Mouse (Mus musculus) kidney, embryonic 16.5 days (tissue): ENCODE results near the gene Ppp2r2c. TPM values are rescaled to one million over a fixed set of nuclear protein-coding genes. Genes with fewer than 3 reads are reported as not detected.

Source experiments
- ATAC-seq: fragments of 200-750 bp; cut with Nextera tagmentation; 2 replicates; pipeline ENCODE4 v1.8.0; 2017; ENCODE audit warnings: moderate TSS enrichment; ENCODE audit not compliant: low FRiP score, low TSS enrichment
- H3K27ac ChIP-seq: fragments of 300-500 bp; sonication (generic); 2 replicates; pipeline ENCODE4 v1.5.1; 2014; ENCODE audit warnings: low read length
- H3K27me3 ChIP-seq: fragments of 300-500 bp; sonication (generic); 2 replicates; pipeline ENCODE4 v1.6.1; 2014; ENCODE audit warnings: low read length, control low read depth, mixed read lengths; ENCODE audit not compliant: insufficient read depth
- H3K36me3 ChIP-seq: fragments of 300-500 bp; sonication (generic); 2 replicates; pipeline ENCODE4 v1.6.1; 2014; ENCODE audit warnings: low read length, control low read depth, mixed read lengths; ENCODE audit not compliant: insufficient read depth
- H3K4me1 ChIP-seq: fragments of 300-500 bp; sonication (generic); 2 replicates; pipeline ENCODE4 v1.6.1; 2014; ENCODE audit warnings: low read length, control low read depth, mixed read lengths; ENCODE audit not compliant: insufficient read depth
- H3K4me2 ChIP-seq: fragments of 300-500 bp; sonication (generic); replicated peaks from 2 replicates; pipeline ENCODE4 v1.6.1; 2014; ENCODE audit warnings: low read depth, low read length
- H3K4me3 ChIP-seq: fragments of 300-500 bp; sonication (generic); 2 replicates; pipeline ENCODE4 v1.5.1; 2014; ENCODE audit warnings: mild to moderate bottlenecking, low read length
- H3K9ac ChIP-seq: fragments of 300-500 bp; sonication (generic); replicated peaks from 2 replicates; pipeline ENCODE4 v1.6.1; 2014; ENCODE audit warnings: low read length
- H3K9me3 ChIP-seq: fragments of 300-500 bp; sonication (generic); 2 replicates; pipeline ENCODE4 v1.6.1; 2016; ENCODE audit warnings: low read length, control low read depth
- WGBS: fragments of 180-500 bp; shearing (Covaris S2); extraction: QIAGEN DNeasy Blood & Tissue Kit; methylation state at CpG from one replicate; pipeline ENCODE4 v1.1.7; 2014; 5-methylcytosine and 5-hydroxymethylcytosine counted together
- polyA plus RNA-seq: library from polyadenylated mRNA; unstranded; fragments of >200 nt; fragmentation: Nextera tagmentation; extraction: Ambion mirVana; gene quantifications from 2 replicates; pipeline ENCODE4 v1.2.1, GENCODE M21; 2015

The Ppp2r2c gene
- polyA plus RNA-seq, 1 experiment from 2014 or later: not detected

DNA sequence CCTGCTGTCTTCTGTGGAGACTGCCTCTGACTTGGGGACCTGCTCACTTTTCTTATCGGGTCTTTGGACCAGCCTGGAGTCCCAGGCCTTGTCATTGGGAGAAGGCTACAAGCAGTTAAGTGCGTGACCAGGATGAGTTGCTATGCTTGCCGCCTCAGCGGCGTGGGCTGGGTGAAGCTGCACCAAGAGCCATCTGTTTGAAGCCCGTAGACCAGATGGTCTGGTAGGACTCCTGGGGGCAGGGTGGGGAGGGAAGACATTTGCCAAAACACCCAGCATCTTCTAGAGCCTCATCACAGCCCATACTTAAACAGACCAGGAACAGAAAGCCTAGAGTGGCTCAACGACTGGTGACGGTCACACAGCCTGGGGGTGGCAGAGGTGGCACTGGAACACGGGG lies 24.9 kb downstream of the Ppp2r2c start:
- H3K9me3 ChIP-seq: no peaks in the 10 kb centered on the region
- H3K9ac ChIP-seq: no peak overlapping the region
- H3K4me3 ChIP-seq: no peak overlapping the region
- H3K36me3 ChIP-seq: no peaks in the 10 kb centered on the region
- ATAC-seq: no peak
- no peaks in the 10 kb centered on the region; the same call in 1 of the 2 replicates for H3K4me1 ChIP-seq
- H3K4me2 ChIP-seq: no peak overlapping the region
- no peaks in the 10 kb centered on the region for H3K27me3 ChIP-seq
- H3K27ac ChIP-seq: no peak overlapping the region
- WGBS: 74% methylated on average over 9 of the region's 9 CpGs

DNA sequence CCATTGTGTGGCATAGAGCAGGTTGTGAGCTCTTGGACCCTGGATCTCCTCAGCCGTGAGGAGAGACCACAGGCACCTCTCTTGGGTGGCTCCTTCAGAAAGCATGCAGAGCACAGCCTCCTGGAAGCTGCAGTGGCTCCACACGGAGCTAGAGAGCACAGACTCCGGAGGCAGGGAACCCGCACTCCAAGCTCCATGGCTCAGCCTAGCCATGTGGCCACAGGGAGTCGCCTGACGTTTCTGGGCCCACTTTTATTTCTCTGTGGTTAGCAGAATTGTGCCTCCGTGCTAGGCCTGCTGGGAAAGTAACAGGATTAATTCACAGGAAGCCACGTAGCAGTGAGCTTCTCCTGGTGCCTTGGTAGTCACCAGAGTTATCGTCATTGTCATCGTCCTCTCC lies 25.8 kb downstream of the Ppp2r2c start:
- Histone ChIP-seq H3K4me2 (no peak overlapping the region), H3K27me3 (no peaks in the 10 kb centered on the region), H3K36me3 (no peaks in the 10 kb centered on the region), H3K4me3 (no peak overlapping the region), H3K9ac (no peak overlapping the region), H3K9me3 (no peaks in the 10 kb centered on the region), H3K4me1 (no peaks in the 10 kb centered on the region), H3K27ac (no peak overlapping the region)
- WGBS: 67% methylated on average over 10 of the region's 10 CpGs
- ATAC-seq: no peak

DNA sequence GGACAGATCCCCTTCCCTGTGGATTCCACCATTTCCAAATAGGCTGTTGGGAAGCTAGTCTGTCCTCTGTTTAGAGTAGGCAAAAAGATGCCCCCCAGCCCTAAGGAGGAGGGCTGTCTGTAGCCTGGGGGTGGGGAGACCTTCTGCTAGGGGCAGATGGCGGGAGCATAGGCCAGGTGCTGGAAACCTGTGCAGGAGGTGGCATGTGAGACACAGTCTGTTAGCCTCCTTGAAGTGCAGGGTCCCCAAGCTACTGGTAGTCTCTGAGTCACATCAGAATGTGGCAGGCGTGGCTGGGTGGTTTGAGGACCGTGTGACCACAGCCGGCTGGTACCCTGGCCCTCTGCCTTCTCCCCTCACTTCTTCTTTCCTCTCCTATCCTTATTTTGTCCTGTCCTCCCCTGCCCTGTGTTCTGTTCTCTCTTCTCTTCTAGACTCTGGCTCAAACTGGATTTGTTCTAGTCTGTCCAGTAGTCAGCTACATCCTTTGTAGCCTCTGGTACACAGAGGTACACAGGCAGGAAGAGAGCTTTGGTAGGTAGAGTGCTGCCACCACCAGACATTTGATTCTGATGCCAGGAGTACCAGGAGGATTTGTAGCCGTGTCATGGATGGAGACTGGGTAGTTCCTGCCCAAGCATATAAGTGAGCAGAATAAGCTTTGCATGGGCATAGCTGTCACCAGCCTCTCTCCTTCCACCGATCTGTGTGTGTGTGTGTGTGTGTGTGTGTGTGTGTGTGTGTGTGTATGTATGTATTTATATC lies 26.5 kb downstream of the Ppp2r2c start:
- H3K36me3 ChIP-seq: no peaks in the 10 kb centered on the region
- no peaks in the 10 kb centered on the region for H3K4me1 ChIP-seq
- H3K4me3 ChIP-seq: no peak overlapping the region
- H3K27ac ChIP-seq: no peak overlapping the region
- no peak overlapping the region for H3K4me2 ChIP-seq
- no peaks in the 10 kb centered on the region for H3K9me3 ChIP-seq
- 81% methylated on average over 6 of the region's 6 CpGs for WGBS
- H3K9ac ChIP-seq: no peak overlapping the region
- H3K27me3 ChIP-seq: no peaks in the 10 kb centered on the region
- no peak for ATAC-seq

DNA sequence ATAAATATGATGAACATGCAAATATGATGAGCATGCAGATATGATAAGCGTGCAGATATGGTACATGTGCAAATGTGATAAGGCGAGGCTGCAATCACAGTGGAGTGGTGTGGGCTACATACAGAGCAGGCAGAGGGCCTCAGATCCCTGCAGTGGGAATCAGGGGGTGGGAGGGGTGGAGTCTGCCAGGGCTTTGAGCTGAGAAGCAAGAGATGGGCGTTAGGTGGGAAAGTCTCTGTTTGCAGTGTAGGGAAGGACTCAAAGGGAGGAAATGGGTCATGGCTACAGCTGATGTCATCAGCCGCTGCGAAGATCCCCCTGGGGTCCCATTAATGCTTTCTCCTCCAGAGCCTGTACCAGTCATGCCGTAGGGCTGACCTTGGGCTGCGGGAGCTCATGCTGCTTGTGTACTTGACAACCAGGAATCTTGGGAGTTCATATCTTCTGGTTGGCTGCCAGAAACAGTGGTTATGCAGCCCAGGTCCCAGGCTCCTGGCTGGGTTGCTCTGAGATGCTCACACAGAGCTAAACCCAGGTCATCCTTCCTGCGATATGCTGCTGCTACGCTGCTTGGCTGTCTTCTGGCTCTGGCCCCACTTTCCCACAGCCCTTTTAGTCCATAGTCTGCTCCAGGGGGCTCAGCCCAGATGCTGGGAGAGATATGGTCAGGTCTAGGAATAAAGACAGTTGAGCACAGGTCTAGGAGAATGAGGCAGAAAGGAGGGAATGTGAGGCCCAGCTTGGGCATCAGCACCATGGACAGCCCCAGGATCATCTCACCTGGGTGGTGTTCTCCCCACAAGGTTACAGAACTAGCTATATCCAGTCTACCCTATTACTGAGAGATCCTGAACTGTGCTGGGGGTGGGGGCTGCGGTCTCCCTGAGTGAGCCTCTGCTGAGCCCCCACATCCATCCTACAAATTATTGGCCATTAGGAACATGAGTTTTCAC lies 27.6 kb downstream of the Ppp2r2c start:
- H3K4me3 ChIP-seq: no peak overlapping the region
- no peak overlapping the region for H3K4me2 ChIP-seq
- H3K27ac ChIP-seq: no peak overlapping the region
- no peak overlapping the region for H3K9ac ChIP-seq
- no peaks in the 10 kb centered on the region for H3K9me3 ChIP-seq
- no peaks in the 10 kb centered on the region for H3K4me1 ChIP-seq
- no peaks in the 10 kb centered on the region for H3K36me3 ChIP-seq
- 78% methylated on average over 10 of the region's 10 CpGs for WGBS
- no peak for ATAC-seq
- no peaks in the 10 kb centered on the region for H3K27me3 ChIP-seq

DNA sequence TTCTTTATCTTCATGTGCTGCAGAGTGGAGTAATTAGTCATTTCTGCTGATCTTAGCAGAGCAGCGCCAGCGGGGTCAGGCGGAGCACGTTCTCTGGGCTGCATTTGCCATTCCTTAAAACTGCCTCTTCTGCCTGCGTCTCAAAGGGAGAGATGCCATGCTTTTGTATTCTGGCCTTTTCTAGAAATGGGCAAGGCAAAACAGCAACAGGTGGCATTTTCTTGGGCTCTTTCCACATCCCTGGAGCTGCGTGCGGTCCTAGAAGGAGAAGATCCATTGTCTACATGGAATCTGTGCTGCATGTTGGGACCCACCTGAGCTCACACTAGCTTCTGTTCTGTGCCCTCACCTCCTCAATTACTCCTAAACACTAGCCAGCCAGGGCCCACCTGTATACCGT lies 29.7 kb downstream of the Ppp2r2c start:
- Histone ChIP-seq H3K4me1 (no peaks in the 10 kb centered on the region), H3K36me3 (no peaks in the 10 kb centered on the region), H3K9me3 (no peaks in the 10 kb centered on the region), H3K9ac (no peak overlapping the region), H3K27ac (no peak overlapping the region), H3K27me3 (no peaks in the 10 kb centered on the region), H3K4me2 (no peak overlapping the region), H3K4me3 (no peak overlapping the region)
- 81% methylated on average over 8 of the region's 8 CpGs for WGBS
- no peak for ATAC-seq

DNA sequence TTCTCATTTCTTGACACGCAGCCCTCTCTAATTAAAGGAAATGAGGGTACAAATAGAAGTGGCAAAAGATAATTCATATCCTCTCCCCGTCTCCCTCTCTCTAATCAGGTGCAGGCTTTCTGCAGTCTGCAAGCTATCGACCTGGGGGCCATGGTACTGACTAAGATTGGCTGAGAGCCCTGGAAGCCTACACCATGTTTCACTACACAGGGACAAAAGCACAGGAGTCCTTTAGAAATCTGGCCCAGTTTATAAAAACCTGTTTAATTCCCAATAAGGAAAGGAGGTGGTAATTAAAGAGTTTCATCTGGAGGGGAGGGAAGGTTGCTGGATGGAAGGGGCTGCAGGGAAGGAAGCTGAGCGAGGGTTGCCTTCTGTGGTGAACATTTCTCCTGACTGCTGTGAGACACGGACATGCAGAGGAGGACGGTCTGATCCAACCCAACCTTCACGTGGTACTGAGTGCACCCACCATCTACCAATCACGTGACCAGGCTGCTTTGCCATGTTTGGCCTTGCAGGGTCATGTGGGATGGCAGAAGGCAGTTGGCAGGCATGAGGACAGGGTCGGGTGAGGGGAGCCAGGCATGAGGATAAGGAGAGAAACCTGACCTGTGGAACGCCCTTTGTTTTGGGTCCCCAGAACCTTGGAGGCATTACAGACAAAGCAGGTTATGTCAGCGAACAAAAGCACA lies 30.2 kb downstream of the Ppp2r2c start:
- 76% methylated on average over 11 of the region's 11 CpGs for WGBS
- H3K27me3 ChIP-seq: no peaks in the 10 kb centered on the region
- no peak overlapping the region for H3K9ac ChIP-seq
- no peak overlapping the region for H3K4me3 ChIP-seq
- no peaks in the 10 kb centered on the region for H3K36me3 ChIP-seq
- no peak overlapping the region for H3K4me2 ChIP-seq
- H3K27ac ChIP-seq: no peak overlapping the region
- no peaks in the 10 kb centered on the region for H3K9me3 ChIP-seq
- H3K4me1 ChIP-seq: no peaks in the 10 kb centered on the region
- no peak for ATAC-seq

DNA sequence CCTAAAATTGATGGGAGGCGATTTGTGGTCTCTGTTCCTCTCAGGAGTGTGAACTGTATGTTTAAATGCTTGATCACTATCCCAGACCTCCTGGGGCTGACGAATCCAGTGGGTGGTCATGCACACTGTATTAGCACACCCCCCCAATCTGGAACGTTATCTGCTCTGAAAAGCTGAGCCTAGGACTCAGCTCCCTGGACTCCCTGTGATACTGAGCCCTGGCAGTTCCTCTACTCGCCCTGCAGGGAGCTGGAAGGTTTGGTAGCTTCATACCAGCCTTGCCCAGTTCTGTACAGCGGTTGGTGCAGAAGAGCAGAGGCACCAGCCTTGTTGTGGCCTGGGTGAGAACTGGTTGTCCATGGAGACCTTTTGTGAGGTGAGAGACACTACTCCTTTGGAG lies 31.1 kb downstream of the Ppp2r2c start:
- H3K9ac ChIP-seq: no peak overlapping the region
- H3K4me3 ChIP-seq: no peak overlapping the region
- no peaks in the 10 kb centered on the region for H3K4me1 ChIP-seq
- H3K27me3 ChIP-seq: no peaks in the 10 kb centered on the region
- ATAC-seq: no peak
- H3K27ac ChIP-seq: no peak overlapping the region
- H3K9me3 ChIP-seq: no peaks in the 10 kb centered on the region
- H3K36me3 ChIP-seq: no peaks in the 10 kb centered on the region
- H3K4me2 ChIP-seq: no peak overlapping the region
- 79% methylated on average over 5 of the region's 5 CpGs for WGBS

DNA sequence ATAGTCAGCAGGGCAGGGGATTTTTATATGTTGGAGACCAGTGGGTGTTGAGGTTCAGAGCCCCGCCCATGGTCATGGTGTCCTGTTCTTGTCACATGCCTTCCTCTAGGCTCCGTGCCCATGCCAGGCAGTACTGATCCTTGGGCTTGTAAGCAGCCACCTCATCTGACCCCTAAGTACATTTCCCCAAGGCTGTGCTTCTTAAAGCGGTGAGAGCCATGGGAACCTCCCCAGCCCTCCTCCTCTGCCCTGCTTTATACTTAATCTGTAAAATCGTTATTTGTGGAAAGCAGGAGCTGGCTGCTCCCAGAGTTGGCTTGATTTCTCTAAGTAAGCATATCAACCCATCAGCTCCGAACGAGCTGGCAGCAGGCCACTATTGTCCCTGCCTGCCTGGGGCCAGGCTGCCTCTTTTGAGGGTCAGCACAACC lies 31.9 kb downstream of the Ppp2r2c start:
- Histone ChIP-seq H3K4me3 (no peak overlapping the region), H3K9me3 (no peaks in the 10 kb centered on the region), H3K36me3 (no peaks in the 10 kb centered on the region), H3K9ac (no peak overlapping the region), H3K4me1 (no peaks in the 10 kb centered on the region), H3K4me2 (no peak overlapping the region), H3K27ac (no peak overlapping the region), H3K27me3 (no peaks in the 10 kb centered on the region)
- WGBS: 47% methylated on average over 6 of the region's 6 CpGs
- 0 out of 2 replicates have a peak, but pooled peaks have one; percentile 19 for ATAC-seq

DNA sequence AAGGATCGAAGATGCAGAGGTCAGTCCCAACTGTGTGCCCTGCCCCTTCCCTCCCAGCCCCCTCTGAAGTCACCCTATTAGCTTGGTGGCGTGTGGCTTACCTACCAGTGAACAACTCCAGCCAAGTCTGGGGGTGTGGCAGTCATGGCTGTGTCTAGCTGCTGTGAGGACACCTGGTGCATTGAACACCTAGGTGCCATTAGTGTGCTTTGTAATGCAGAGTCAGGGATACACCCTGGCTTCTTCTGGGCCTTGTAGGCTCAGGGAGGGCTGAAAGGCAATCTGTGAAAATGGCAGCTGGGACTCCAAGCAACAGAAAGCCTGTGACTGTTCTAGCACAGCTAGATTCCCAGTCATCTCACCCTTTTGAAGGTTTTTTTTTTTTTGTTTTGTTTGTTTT lies 34.5 kb downstream of the Ppp2r2c start:
- no peaks in the 10 kb centered on the region for H3K4me1 ChIP-seq
- no peaks in the 10 kb centered on the region for H3K36me3 ChIP-seq
- WGBS: 76% methylated on average over 2 of the region's 2 CpGs
- H3K4me3 ChIP-seq: no peak overlapping the region
- no peak overlapping the region for H3K27ac ChIP-seq
- no peak overlapping the region for H3K9ac ChIP-seq
- H3K27me3 ChIP-seq: no peaks in the 10 kb centered on the region
- ATAC-seq: no peak
- H3K4me2 ChIP-seq: no peak overlapping the region
- no peaks in the 10 kb centered on the region for H3K9me3 ChIP-seq
